Mouse (Mus musculus): ENCODE results near the gene Fem1a. TPM values are rescaled to one million over a fixed set of nuclear protein-coding genes. Genes with fewer than 3 reads are reported as not detected.
A peak's percentile ranks its signal among the peaks of the same experiment; 100 is the strongest.

The Fem1a gene
- total and polyA plus RNA-seq, 3 experiments = 16.6 to 26.0 (median 17.5) TPM

DNA sequence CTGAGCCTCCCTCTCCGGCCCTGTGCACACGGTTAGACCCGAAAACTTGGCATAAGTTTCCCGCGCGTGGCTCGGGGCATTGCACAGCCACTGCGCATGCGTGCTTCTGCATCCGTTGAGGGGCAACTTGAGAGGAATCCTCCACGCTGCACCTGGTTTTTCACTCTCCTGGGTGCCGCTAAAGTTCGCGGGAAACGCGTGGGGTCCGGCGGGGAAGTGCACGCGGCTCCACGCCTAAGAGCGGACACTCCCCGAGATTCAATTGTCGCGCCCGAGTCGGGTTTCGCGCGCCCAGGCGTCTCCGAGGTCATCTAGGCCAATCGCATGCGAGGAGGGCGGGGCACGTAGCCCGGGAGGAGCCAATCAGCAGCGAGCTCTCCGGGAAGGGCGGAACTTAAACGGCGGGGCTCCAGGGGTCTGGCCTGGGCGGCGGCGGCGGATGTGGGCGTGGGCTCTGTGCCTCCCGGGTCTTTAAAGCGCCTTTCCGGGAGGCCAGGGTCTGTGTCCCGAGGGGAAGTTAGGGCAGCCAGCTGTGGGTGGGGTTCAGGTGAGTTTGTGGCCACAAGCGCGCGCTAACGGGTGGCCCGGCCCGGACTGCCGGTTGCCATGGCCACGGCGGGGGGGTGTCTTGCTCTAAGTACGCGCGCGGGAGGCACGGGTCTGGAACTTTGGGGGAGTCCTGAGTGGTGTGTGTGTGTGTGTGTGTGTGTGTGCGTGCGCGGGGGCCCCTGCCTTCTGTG lies 47.4 kb downstream of the Fem1a start:
- Histone ChIP-seq H3K9me3 (replicated peaks; ENCODE audit: low read length) (no peaks in the 10 kb centered on the region), H3K36me3 (replicated peaks in 1 of 2; ENCODE audit: control insufficient read depth in 1 of 2, insufficient read depth in 1 of 2, low read length in 1 of 2) (peaks cover 33 to 43% of the 10 kb centered on the region in 2 experiments), H3K79me2 (replicated peaks; ENCODE audit: control insufficient read depth, extremely low read depth, insufficient read depth, poor library complexity, severe bottlenecking) (peaks cover 47% of the 10 kb centered on the region), H3K27ac (ENCODE audit: insufficient read depth, low read depth) (peak overlapping the region; percentile 87), H3K4me2 (ENCODE audit: insufficient read depth, low read depth, poor library complexity, severe bottlenecking) (peak overlapping the region; percentile 63; the same call in 1 of the 2 replicates), H3K4me3 (replicated peaks in 1 of 3; ENCODE audit: low read depth in 2 of 3, low read length in 2 of 3, poor library complexity in 1 of 3) (peak overlapping the region; percentile 81 to 84 (median 81)), H3K9ac (ENCODE audit: insufficient read depth, low read depth) (peak overlapping the region; percentile 85), H3K27me3 (replicated peaks) (no peaks in the 10 kb centered on the region), H3K4me1 (ENCODE audit: control insufficient read depth in 1 of 2, insufficient read depth in 2 of 2) (peaks cover 24 to 61% of the 10 kb centered on the region in 2 experiments)
- DNase-seq (ENCODE audit: extremely low read depth) = peak; percentile 96
- peak; percentile 18 for TF ChIP-seq NELFE (IDR thresholded peaks at IDR 0.05; ENCODE audit: low read depth, low read length)
- peak; percentile 60 for TF ChIP-seq POLR2A (IDR thresholded peaks at IDR 0.05; ENCODE audit: low read depth, low read length)
- no peak for TF ChIP-seq PAX5 (IDR thresholded peaks at IDR 0.05; ENCODE audit: low read length)
- no peak for TF ChIP-seq SMC3 (IDR thresholded peaks at IDR 0.05; ENCODE audit: low read depth, low read length)
- TF ChIP-seq HCFC1 (IDR thresholded peaks at IDR 0.05; ENCODE audit: low read depth, low read length) = peak; percentile 60
- TF ChIP-seq IRF4 (IDR thresholded peaks at IDR 0.05; ENCODE audit: low read depth, low read length) = no peak
- TF ChIP-seq ZMIZ1 (IDR thresholded peaks at IDR 0.05; ENCODE audit: low read depth, low read length) = peak; percentile 79
- peak; percentile 90 for TF ChIP-seq MXI1 (IDR thresholded peaks at IDR 0.05; ENCODE audit: low read depth, low read length)
- TF ChIP-seq MAX (IDR thresholded peaks at IDR 0.05; ENCODE audit: low read length) = peak; percentile 48; the same call in 1 of the 2 replicates
- no peak for TF ChIP-seq ZC3H11A (IDR thresholded peaks at IDR 0.05; ENCODE audit: low read depth, low read length)
- peak; percentile 70 for TF ChIP-seq TCF12 (IDR thresholded peaks at IDR 0.05; ENCODE audit: low read depth, low read length)
- TF ChIP-seq KAT2A (IDR thresholded peaks at IDR 0.05; ENCODE audit: insufficient replicate concordance, low read length) = peak; percentile 65; the same call in 1 of the 2 replicates
- TF ChIP-seq CHD2 (IDR thresholded peaks at IDR 0.05; ENCODE audit: low read length) = peak; percentile 73
- TF ChIP-seq BHLHE40 (IDR thresholded peaks at IDR 0.05; ENCODE audit: low read depth, low read length) = 0 out of 2 replicates have a peak, but pooled peaks have one; percentile 26
- no peak for TF ChIP-seq ZKSCAN1 (IDR thresholded peaks at IDR 0.05; ENCODE audit: borderline replicate concordance, low read depth, low read length)
- peak; percentile 94; the same call in 1 of the 2 replicates for TF ChIP-seq E2F4 (IDR thresholded peaks at IDR 0.05; ENCODE audit: insufficient replicate concordance, low read depth, low read length)
- TF ChIP-seq ELF1 (IDR thresholded peaks at IDR 0.05; ENCODE audit: low read depth, low read length) = peak; percentile 82
- TF ChIP-seq MYC (IDR thresholded peaks at IDR 0.05; ENCODE audit: low read depth, low read length) = peak; percentile 89
- peak; percentile 66 for TF ChIP-seq SIN3A (IDR thresholded peaks at IDR 0.05; ENCODE audit: low read length)
- TF ChIP-seq NRF1 (IDR thresholded peaks at IDR 0.05; ENCODE audit: low read depth, low read length) = peak; percentile 88
- dilution Hi-C loops (cut with MboI; ENCODE audit: extremely low pct_ligation_motif_present, extremely low pct_unique_long_range_greater_than_20kb, low sequenced_read_pairs) (no loop called here), in situ Hi-C loops (cut with MboI; ENCODE audit: low pct_ligation_motif_present, low pct_unique_long_range_greater_than_20kb, low sequenced_read_pairs) (no loop called here)

DNA sequence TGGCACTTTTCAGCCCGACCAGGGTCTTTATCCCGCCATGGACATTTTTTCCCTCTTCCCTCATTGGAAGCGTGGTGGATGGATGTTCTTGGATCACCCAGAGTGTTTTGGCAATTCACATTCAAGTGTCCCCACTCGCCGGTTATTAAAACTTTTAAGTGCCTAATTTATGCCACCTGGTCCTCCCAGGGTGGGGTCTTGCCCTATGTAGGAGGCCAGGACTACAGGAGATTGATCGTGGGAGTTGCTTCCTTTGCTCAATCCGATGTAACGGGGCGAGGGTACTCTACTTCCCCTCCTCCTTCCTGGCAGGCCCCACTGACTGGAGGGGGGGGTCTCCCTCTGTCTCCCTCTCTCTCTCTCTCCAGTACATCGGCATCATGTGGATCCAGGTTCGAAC lies 48.1 kb downstream of the Fem1a start:
- no peak for TF ChIP-seq GABPA (IDR thresholded peaks at IDR 0.05; ENCODE audit: insufficient replicate concordance, low read depth, low read length)
- TF ChIP-seq HCFC1 (IDR thresholded peaks at IDR 0.05; ENCODE audit: low read depth, low read length) = no peak
- no peak for TF ChIP-seq POLR2AphosphoS2 (IDR thresholded peaks at IDR 0.05; ENCODE audit: low read depth, low read length)
- no peak for TF ChIP-seq MAX (IDR thresholded peaks at IDR 0.05; ENCODE audit: low read length)
- TF ChIP-seq ELF1 (IDR thresholded peaks at IDR 0.05; ENCODE audit: low read depth, low read length) = no peak
- TF ChIP-seq IRF4 (IDR thresholded peaks at IDR 0.05; ENCODE audit: low read depth, low read length) = no peak
- no peak for TF ChIP-seq TBP (conservative IDR thresholded peaks at IDR 0.05; ENCODE audit: low read depth, low read length)
- TF ChIP-seq ZNF384 (IDR thresholded peaks at IDR 0.05; ENCODE audit: low read depth, low read length) = no peak
- TF ChIP-seq NELFE (IDR thresholded peaks at IDR 0.05; ENCODE audit: low read depth, low read length) = no peak
- no peak for TF ChIP-seq MYC (IDR thresholded peaks at IDR 0.05; ENCODE audit: low read depth, low read length)
- no peak for TF ChIP-seq RAD21 (IDR thresholded peaks at IDR 0.05; ENCODE audit: low read depth, low read length)
- no peak for TF ChIP-seq SIN3A (IDR thresholded peaks at IDR 0.05; ENCODE audit: low read length)
- TF ChIP-seq CHD2 (IDR thresholded peaks at IDR 0.05; ENCODE audit: low read length) = no peak
- DNase-seq (ENCODE audit: extremely low read depth) = no peak
- no peak overlapping the region for H3K27ac ChIP-seq (ENCODE audit: insufficient read depth, low read depth)
- dilution Hi-C loops (cut with MboI; ENCODE audit: extremely low pct_ligation_motif_present, extremely low pct_unique_long_range_greater_than_20kb, low sequenced_read_pairs) = no loop called here
- peaks cover 24 to 67% of the 10 kb centered on the region in 2 experiments for H3K4me1 ChIP-seq (ENCODE audit: control insufficient read depth in 1 of 2, insufficient read depth in 2 of 2)
- in situ Hi-C loops (cut with MboI; ENCODE audit: low pct_ligation_motif_present, low pct_unique_long_range_greater_than_20kb, low sequenced_read_pairs) = no loop called here
- H3K79me2 ChIP-seq (replicated peaks; ENCODE audit: control insufficient read depth, extremely low read depth, insufficient read depth, poor library complexity, severe bottlenecking) = peaks cover 47% of the 10 kb centered on the region
- peak overlapping the region; percentile 73 to 81 (median 81) for H3K4me3 ChIP-seq (replicated peaks in 1 of 3; ENCODE audit: low read depth in 2 of 3, low read length in 2 of 3, poor library complexity in 1 of 3)
- H3K27me3 ChIP-seq (replicated peaks) = no peaks in the 10 kb centered on the region
- no peaks in the 10 kb centered on the region for H3K9me3 ChIP-seq (replicated peaks; ENCODE audit: low read length)
- peak overlapping the region; percentile 63 for H3K4me2 ChIP-seq (ENCODE audit: insufficient read depth, low read depth, poor library complexity, severe bottlenecking)
- H3K9ac ChIP-seq (ENCODE audit: insufficient read depth, low read depth) = peak overlapping the region; percentile 44
- H3K36me3 ChIP-seq (replicated peaks in 1 of 2; ENCODE audit: control insufficient read depth in 1 of 2, insufficient read depth in 1 of 2, low read length in 1 of 2) = peaks cover 40 to 50% of the 10 kb centered on the region in 2 experiments
